Mouse (Mus musculus): ENCODE data around the gene 4931400O07Rik. TPM values are rescaled to one million over a fixed set of nuclear protein-coding genes. Genes with fewer than 3 reads are reported as not detected.

Gene 4931400O07Rik
- not detected in 2 replicates for total RNA-seq (2014; fragmentation: Nextera tagmentation)
- total RNA-seq (2017) = not detected in 2 replicates
- not detected in 2 replicates for polyA plus RNA-seq (2012)

- Histone ChIP-seq H3K4me3 (ENCODE audit: low read depth, low read length) (no peak within 1 kb of the TSS), H3K9me3 (replicated peaks) (no peaks in the 10 kb centered on the region), H3K36me3 (replicated peaks) (no peaks in the 10 kb centered on the region), H3K4me1 (ENCODE audit: insufficient read depth, low read depth, low read length) (no peaks in the 10 kb centered on the region), H3K27me3 (ENCODE audit: insufficient read depth, low read length) (no peaks in the 10 kb centered on the region)
- ATAC-seq (ENCODE audit: extremely low read depth, insufficient number of reproducible peaks, low FRiP score, poor library complexity, severe bottlenecking) = no peak
- TF ChIP-seq GATA2 (IDR thresholded peaks at IDR 0.05; ENCODE audit: borderline replicate concordance, low read depth, low read length) (no peak), POLR2AphosphoS5 (IDR thresholded peaks at IDR 0.05; ENCODE audit: insufficient replicate concordance, low read depth, low read length) (no peak), TAL1 (conservative IDR thresholded peaks at IDR 0.05; ENCODE audit: low read depth, low read length) (no peak), CTCF (IDR thresholded peaks at IDR 0.05; ENCODE audit: low read depth, low read length) (no peak), GATA1 (IDR thresholded peaks at IDR 0.05; ENCODE audit: borderline replicate concordance, low read length) (no peak)
- DNase-seq (ENCODE audit: low spot score) = no peak
Observed at GRCm38 (mm10) chrX:62467691-62468090, at the start of gene 4931400O07Rik. 4931400O07Rik (plus strand) TSS chrX:62467991.

Other genes with a start within 250 kb of the 4931400O07Rik start
- gene 4933402E13Rik, start 184.5 kb upstream of the 4931400O07Rik start, total RNA-seq (2014; fragmentation: Nextera tagmentation) = not detected in 2 replicates
- not detected in 2 replicates for gene 4933402E13Rik, start 184.5 kb upstream of the 4931400O07Rik start, total RNA-seq (2017)
- gene 4933402E13Rik, start 184.5 kb upstream of the 4931400O07Rik start, polyA plus RNA-seq (2012) = not detected in 2 replicates

Measured in G1E (cell line).